Mouse (Mus musculus): ENCODE data around the gene 2310022B05Rik. TPM values are rescaled to one million over a fixed set of nuclear protein-coding genes. Genes with fewer than 3 reads are reported as not detected.
A peak's percentile ranks its signal among the peaks of the same experiment; 100 is the strongest.

The 2310022B05Rik gene
- total and polyA plus RNA-seq, 2 experiments from 2014 or later: 31.4 to 87.6 TPM

GRCm38 (mm10) chr8:124668798-124669197 is 5.6 kb upstream of the 2310022B05Rik start:
- H3K9me3 ChIP-seq (ENCODE audit: low read length): no peaks in the 10 kb centered on the region
- DNase-seq (ENCODE audit: low spot score) (no peak), ATAC-seq (ENCODE audit: low FRiP score) (no peak)
- H3K4me2 ChIP-seq (ENCODE audit: low read depth, low read length, poor library complexity, severe bottlenecking): no peak overlapping the region
- H3K36me3 ChIP-seq (ENCODE audit: insufficient read depth, low read length): peaks cover 23% of the 10 kb centered on the region
- H3K4me3 ChIP-seq (ENCODE audit: low read depth, low read length): no peak overlapping the region
- no peaks in the 10 kb centered on the region for H3K27me3 ChIP-seq (ENCODE audit: insufficient read depth, low read length)
- TF ChIP-seq CTCF (IDR thresholded peaks at IDR 0.05): no peak
- H3K27ac ChIP-seq (ENCODE audit: low read depth, low read length): no peak overlapping the region
- H3K9ac ChIP-seq (replicated peaks; ENCODE audit: low read length, poor library complexity, severe bottlenecking): no peak overlapping the region
- H3K4me1 ChIP-seq (ENCODE audit: insufficient read depth, low read length): no peaks in the 10 kb centered on the region
- 78% methylated on average over 3 of the region's 3 CpGs for WGBS

- 83% methylated on average over 3 of the region's 3 CpGs for WGBS
- H3K4me2 ChIP-seq (ENCODE audit: low read depth, low read length, poor library complexity, severe bottlenecking): no peak overlapping the region
- no peaks in the 10 kb centered on the region for H3K36me3 ChIP-seq (ENCODE audit: insufficient read depth, low read length)
- no peaks in the 10 kb centered on the region for H3K27me3 ChIP-seq (ENCODE audit: insufficient read depth, low read length)
- TF ChIP-seq CTCF (IDR thresholded peaks at IDR 0.05): no peak
- H3K27ac ChIP-seq (ENCODE audit: low read depth, low read length): peak overlapping the region; percentile 91; the same call in 1 of the 2 replicates
- DNase-seq (ENCODE audit: low spot score): no peak
- peaks cover 21% of the 10 kb centered on the region; the same call in 1 of the 2 replicates for H3K4me1 ChIP-seq (ENCODE audit: insufficient read depth, low read length)
- no peak overlapping the region for H3K4me3 ChIP-seq (ENCODE audit: low read depth, low read length)
- no peaks in the 10 kb centered on the region for H3K9me3 ChIP-seq (ENCODE audit: low read length)
- H3K9ac ChIP-seq (replicated peaks; ENCODE audit: low read length, poor library complexity, severe bottlenecking): no peak overlapping the region
- ATAC-seq (ENCODE audit: low FRiP score): no peak
Observed at GRCm38 (mm10) chr8:124664414-124664813, 1.2 kb upstream of the 2310022B05Rik start.

GRCm38 (mm10) chr8:124663874-124664230 is 683 bp upstream of the 2310022B05Rik start:
- Histone ChIP-seq H3K36me3 (ENCODE audit: insufficient read depth, low read length) (no peaks in the 10 kb centered on the region), H3K4me3 (ENCODE audit: low read depth, low read length) (peak overlapping the region; percentile 93), H3K9me3 (ENCODE audit: low read length) (no peaks in the 10 kb centered on the region), H3K27me3 (ENCODE audit: insufficient read depth, low read length) (no peaks in the 10 kb centered on the region), H3K4me2 (ENCODE audit: low read depth, low read length, poor library complexity, severe bottlenecking) (peak overlapping the region; percentile 76), H3K9ac (replicated peaks; ENCODE audit: low read length, poor library complexity, severe bottlenecking) (peak overlapping the region; percentile 85), H3K4me1 (ENCODE audit: insufficient read depth, low read length) (peaks cover 21% of the 10 kb centered on the region; the same call in 1 of the 2 replicates), H3K27ac (ENCODE audit: low read depth, low read length) (peak overlapping the region; percentile 91)
- ATAC-seq (ENCODE audit: low FRiP score) (peak; percentile 50), DNase-seq (ENCODE audit: low spot score) (peak; percentile 58)
- peak; percentile 20; the same call in 1 of the 2 replicates for TF ChIP-seq CTCF (IDR thresholded peaks at IDR 0.05)
- 39% methylated on average over 4 of the region's 4 CpGs for WGBS

GRCm38 (mm10) chr8:124662446-124663111 is 590 bp downstream of the 2310022B05Rik start:
- ATAC-seq (ENCODE audit: low FRiP score) (peak; percentile 31), DNase-seq (ENCODE audit: low spot score) (no peak)
- peak overlapping the region; percentile 85 for H3K9ac ChIP-seq (replicated peaks; ENCODE audit: low read length, poor library complexity, severe bottlenecking)
- H3K27me3 ChIP-seq (ENCODE audit: insufficient read depth, low read length): no peaks in the 10 kb centered on the region
- H3K4me2 ChIP-seq (ENCODE audit: low read depth, low read length, poor library complexity, severe bottlenecking): peak overlapping the region; percentile 76
- H3K4me1 ChIP-seq (ENCODE audit: insufficient read depth, low read length): peaks cover 21% of the 10 kb centered on the region; the same call in 1 of the 2 replicates
- H3K9me3 ChIP-seq (ENCODE audit: low read length): no peaks in the 10 kb centered on the region
- no peaks in the 10 kb centered on the region for H3K36me3 ChIP-seq (ENCODE audit: insufficient read depth, low read length)
- TF ChIP-seq CTCF (IDR thresholded peaks at IDR 0.05): no peak
- WGBS: under 1% methylated on average over 47 of the region's 49 CpGs
- H3K27ac ChIP-seq (ENCODE audit: low read depth, low read length): peak overlapping the region; percentile 91
- peak overlapping the region; percentile 93 for H3K4me3 ChIP-seq (ENCODE audit: low read depth, low read length)

GRCm38 (mm10) chr8:124661781-124662180 is 1.4 kb downstream of the 2310022B05Rik start:
- DNase-seq (ENCODE audit: low spot score) (no peak), ATAC-seq (ENCODE audit: low FRiP score) (no peak)
- peaks cover 21% of the 10 kb centered on the region; the same call in 1 of the 2 replicates for H3K4me1 ChIP-seq (ENCODE audit: insufficient read depth, low read length)
- no peaks in the 10 kb centered on the region for H3K27me3 ChIP-seq (ENCODE audit: insufficient read depth, low read length)
- peak overlapping the region; percentile 76 for H3K4me2 ChIP-seq (ENCODE audit: low read depth, low read length, poor library complexity, severe bottlenecking)
- no peak for TF ChIP-seq CTCF (IDR thresholded peaks at IDR 0.05)
- peak overlapping the region; percentile 91; the same call in 1 of the 2 replicates for H3K27ac ChIP-seq (ENCODE audit: low read depth, low read length)
- peak overlapping the region; percentile 85 for H3K9ac ChIP-seq (replicated peaks; ENCODE audit: low read length, poor library complexity, severe bottlenecking)
- no peaks in the 10 kb centered on the region for H3K36me3 ChIP-seq (ENCODE audit: insufficient read depth, low read length)
- 42% methylated on average over 9 of the region's 9 CpGs for WGBS
- H3K9me3 ChIP-seq (ENCODE audit: low read length): no peaks in the 10 kb centered on the region
- H3K4me3 ChIP-seq (ENCODE audit: low read depth, low read length): peak overlapping the region; percentile 93

- no peak overlapping the region for H3K9ac ChIP-seq (replicated peaks; ENCODE audit: low read length, poor library complexity, severe bottlenecking)
- no peaks in the 10 kb centered on the region for H3K9me3 ChIP-seq (ENCODE audit: low read length)
- peaks cover 19% of the 10 kb centered on the region; the same call in 1 of the 2 replicates for H3K4me1 ChIP-seq (ENCODE audit: insufficient read depth, low read length)
- no peaks in the 10 kb centered on the region for H3K36me3 ChIP-seq (ENCODE audit: insufficient read depth, low read length)
- no peak for TF ChIP-seq CTCF (IDR thresholded peaks at IDR 0.05)
- H3K27ac ChIP-seq (ENCODE audit: low read depth, low read length): no peak overlapping the region
- 35% methylated on average over 2 of the region's 2 CpGs for WGBS
- peak; percentile 47 for DNase-seq (ENCODE audit: low spot score)
- H3K4me3 ChIP-seq (ENCODE audit: low read depth, low read length): no peak overlapping the region
- ATAC-seq (ENCODE audit: low FRiP score): no peak
- no peaks in the 10 kb centered on the region for H3K27me3 ChIP-seq (ENCODE audit: insufficient read depth, low read length)
- no peak overlapping the region for H3K4me2 ChIP-seq (ENCODE audit: low read depth, low read length, poor library complexity, severe bottlenecking)
Observed at GRCm38 (mm10) chr8:124658415-124658814, 4.8 kb downstream of the 2310022B05Rik start.
